Mouse (Mus musculus): ENCODE results near the gene Ckap5. TPM values are rescaled to one million over a fixed set of nuclear protein-coding genes. Genes with fewer than 3 reads are reported as not detected.

Gene Ckap5
- polyA plus RNA-seq, 1 experiment from 2014 or later = 131 TPM

- 94% methylated on average over 2 of the region's 2 CpGs for WGBS
- H3K27ac ChIP-seq = no peak overlapping the region
- peaks cover 55% of the 10 kb centered on the region for H3K36me3 ChIP-seq
These were observed 116.4 kb downstream of the Ckap5 start for GRCm38 (mm10) chr2:91642825-91643415.

GRCm38 (mm10) chr2:91644021-91644420 is 117.5 kb downstream of the Ckap5 start:
- Histone ChIP-seq H3K36me3 (peaks cover 56% of the 10 kb centered on the region), H3K9ac (replicated peaks) (no peak overlapping the region), H3K4me2 (no peak overlapping the region), H3K4me1 (replicated peaks) (peaks cover 7% of the 10 kb centered on the region), H3K27ac (no peak overlapping the region), H3K4me3 (replicated peaks) (no peak overlapping the region), H3K27me3 (no peaks in the 10 kb centered on the region), H3K9me3 (no peaks in the 10 kb centered on the region)
- 95% methylated on average over 11 of the region's 11 CpGs for WGBS
- ATAC-seq (ENCODE audit: insufficient number of reproducible peaks, insufficient read depth, low FRiP score, low TSS enrichment, low read depth) = no peak

More at GRCm38 (mm10) chr2:91642825-91643415, 116.4 kb downstream of the Ckap5 start:
- Histone ChIP-seq H3K9me3 (no peaks in the 10 kb centered on the region), H3K9ac (replicated peaks) (no peak overlapping the region), H3K4me3 (replicated peaks) (no peak overlapping the region), H3K4me1 (replicated peaks) (no peaks in the 10 kb centered on the region), H3K4me2 (no peak overlapping the region), H3K27me3 (no peaks in the 10 kb centered on the region)
- no peak for ATAC-seq (ENCODE audit: insufficient number of reproducible peaks, insufficient read depth, low FRiP score, low TSS enrichment, low read depth)

- Histone ChIP-seq H3K4me1 (replicated peaks) (peaks cover 7% of the 10 kb centered on the region), H3K36me3 (peaks cover 56% of the 10 kb centered on the region), H3K9ac (replicated peaks) (no peak overlapping the region), H3K4me2 (no peak overlapping the region), H3K27me3 (no peaks in the 10 kb centered on the region), H3K27ac (no peak overlapping the region), H3K9me3 (no peaks in the 10 kb centered on the region), H3K4me3 (replicated peaks) (no peak overlapping the region)
- ATAC-seq (ENCODE audit: insufficient number of reproducible peaks, insufficient read depth, low FRiP score, low TSS enrichment, low read depth) = no peak
- WGBS = 96% methylated on average over 15 of the region's 15 CpGs
These were observed 118.8 kb downstream of the Ckap5 start for GRCm38 (mm10) chr2:91645354-91645753.

- H3K27me3 ChIP-seq = no peaks in the 10 kb centered on the region
- no peak overlapping the region for H3K4me3 ChIP-seq (replicated peaks)
- no peak for ATAC-seq (ENCODE audit: insufficient number of reproducible peaks, insufficient read depth, low FRiP score, low TSS enrichment, low read depth)
- H3K4me1 ChIP-seq (replicated peaks) = peaks cover 12% of the 10 kb centered on the region
- 92% methylated on average over 11 of the region's 11 CpGs for WGBS
- H3K4me2 ChIP-seq = no peak overlapping the region
- peaks cover 56% of the 10 kb centered on the region for H3K36me3 ChIP-seq
- H3K9ac ChIP-seq (replicated peaks) = no peak overlapping the region
- H3K27ac ChIP-seq = no peak overlapping the region
- no peaks in the 10 kb centered on the region for H3K9me3 ChIP-seq
These were observed 119.2 kb downstream of the Ckap5 start for GRCm38 (mm10) chr2:91645811-91646210.

GRCm38 (mm10) chr2:91646733-91647132 is 120.2 kb downstream of the Ckap5 start:
- H3K4me3 ChIP-seq (replicated peaks) = no peak overlapping the region
- peaks cover 17% of the 10 kb centered on the region for H3K4me1 ChIP-seq (replicated peaks)
- WGBS = 33% methylated on average over 1 of the region's 1 CpGs
- peaks cover 58% of the 10 kb centered on the region for H3K36me3 ChIP-seq
- ATAC-seq (ENCODE audit: insufficient number of reproducible peaks, insufficient read depth, low FRiP score, low TSS enrichment, low read depth) = no peak
- no peak overlapping the region for H3K9ac ChIP-seq (replicated peaks)
- H3K9me3 ChIP-seq = no peaks in the 10 kb centered on the region
- H3K27me3 ChIP-seq = no peaks in the 10 kb centered on the region
- H3K27ac ChIP-seq = no peak overlapping the region
- H3K4me2 ChIP-seq = no peak overlapping the region

- H3K4me2 ChIP-seq = peak overlapping the region; percentile 95
- peaks cover 56% of the 10 kb centered on the region for H3K36me3 ChIP-seq
- H3K9ac ChIP-seq (replicated peaks) = peak overlapping the region; percentile 97
- H3K27me3 ChIP-seq = no peaks in the 10 kb centered on the region
- H3K4me3 ChIP-seq (replicated peaks) = peak overlapping the region; percentile 93
- peaks cover 18% of the 10 kb centered on the region for H3K4me1 ChIP-seq (replicated peaks)
- H3K9me3 ChIP-seq = no peaks in the 10 kb centered on the region
- ATAC-seq (ENCODE audit: insufficient number of reproducible peaks, insufficient read depth, low FRiP score, low TSS enrichment, low read depth) = no peak
- H3K27ac ChIP-seq = peak overlapping the region; percentile 91
- WGBS = 2% methylated on average over 15 of the region's 15 CpGs
These were observed 122.6 kb downstream of the Ckap5 start for GRCm38 (mm10) chr2:91649152-91649551.

GRCm38 (mm10) chr2:91649553-91650359 is 123.2 kb downstream of the Ckap5 start, which contains the start of the genes Zfp408 and Arhgap1:
TSS of gene Zfp408 (minus strand) at chr2:91649791.
TSS of gene Arhgap1 (plus strand) at chr2:91649860.
- ATAC-seq (ENCODE audit: insufficient number of reproducible peaks, insufficient read depth, low FRiP score, low TSS enrichment, low read depth) = peak; percentile 86
- Histone ChIP-seq H3K9ac (replicated peaks) (peak within 1 kb of the TSS; percentile 97), H3K4me1 (replicated peaks) (peaks cover 18% of the 10 kb centered on the region), H3K4me3 (replicated peaks) (peak within 1 kb of the TSS; percentile 93), H3K36me3 (peaks cover 56% of the 10 kb centered on the region), H3K27me3 (no peaks in the 10 kb centered on the region), H3K27ac (peak within 1 kb of the TSS; percentile 91), H3K9me3 (no peaks in the 10 kb centered on the region), H3K4me2 (peak within 1 kb of the TSS; percentile 95)
- WGBS = under 1% methylated on average over 44 of the region's 44 CpGs

GRCm38 (mm10) chr2:91650360-91650995 is 123.9 kb downstream of the Ckap5 start:
- 18% methylated on average over 16 of the region's 16 CpGs for WGBS
- peak; percentile 7; the same call in 1 of the 2 replicates for ATAC-seq (ENCODE audit: insufficient number of reproducible peaks, insufficient read depth, low FRiP score, low TSS enrichment, low read depth)
- H3K9ac ChIP-seq (replicated peaks) = peak overlapping the region; percentile 97
- H3K27ac ChIP-seq = peak overlapping the region; percentile 62
- H3K4me2 ChIP-seq = peak overlapping the region; percentile 95
- H3K4me1 ChIP-seq (replicated peaks) = peaks cover 18% of the 10 kb centered on the region
- H3K27me3 ChIP-seq = no peaks in the 10 kb centered on the region
- H3K36me3 ChIP-seq = peaks cover 56% of the 10 kb centered on the region
- H3K4me3 ChIP-seq (replicated peaks) = peak overlapping the region; percentile 93
- no peaks in the 10 kb centered on the region for H3K9me3 ChIP-seq

GRCm38 (mm10) chr2:91651458-91652258 is 125.1 kb downstream of the Ckap5 start:
- 89% methylated on average over 14 of the region's 14 CpGs for WGBS
- Histone ChIP-seq H3K4me3 (replicated peaks) (no peak overlapping the region), H3K9me3 (no peaks in the 10 kb centered on the region), H3K9ac (replicated peaks) (no peak overlapping the region), H3K27ac (no peak overlapping the region), H3K27me3 (no peaks in the 10 kb centered on the region), H3K4me1 (replicated peaks) (peaks cover 18% of the 10 kb centered on the region), H3K4me2 (no peak overlapping the region), H3K36me3 (peaks cover 56% of the 10 kb centered on the region)
- ATAC-seq (ENCODE audit: insufficient number of reproducible peaks, insufficient read depth, low FRiP score, low TSS enrichment, low read depth) = no peak

GRCm38 (mm10) chr2:91652863-91653262 is 126.3 kb downstream of the Ckap5 start:
- Histone ChIP-seq H3K9ac (replicated peaks) (no peak overlapping the region), H3K36me3 (peaks cover 56% of the 10 kb centered on the region), H3K4me3 (replicated peaks) (no peak overlapping the region), H3K9me3 (no peaks in the 10 kb centered on the region), H3K4me2 (no peak overlapping the region), H3K27ac (no peak overlapping the region), H3K27me3 (no peaks in the 10 kb centered on the region), H3K4me1 (replicated peaks) (peaks cover 18% of the 10 kb centered on the region)
- no peak for ATAC-seq (ENCODE audit: insufficient number of reproducible peaks, insufficient read depth, low FRiP score, low TSS enrichment, low read depth)
- 71% methylated on average over 6 of the region's 6 CpGs for WGBS

All from limb, embryonic 12.5 days (tissue).